Mouse (Mus musculus): ENCODE measurements at regions not wholly inside any gene's neighbourhood (a gene's known extent, or its start where the extent isn't known, plus 50 kb on each side); places are given as distances from the start of the nearest gene placed in this dataset.

- in situ Hi-C loops (cut with MboI, MseI), result no loop called here
Observed at GRCm38 (mm10) chr2:167848468-167849440, 83.1 kb upstream of the Ptpn1 start.

- in situ Hi-C loops (cut with MboI, MseI), result no loop called here
Observed at GRCm38 (mm10) chr2:167847281-167848077, 84.4 kb upstream of the Ptpn1 start.

GRCm38 (mm10) chr2:167845370-167845769 is 86.5 kb upstream of the Ptpn1 start:
- in situ Hi-C loops (cut with MboI, MseI), result no loop called here

- in situ Hi-C loops (cut with MboI, MseI), result no loop called here
Observed at GRCm38 (mm10) chr2:167844556-167844955, 87.3 kb upstream of the Ptpn1 start.

- in situ Hi-C loops (cut with MboI, MseI), result no loop called here
Observed at GRCm38 (mm10) chr2:167843921-167844320, 87.9 kb upstream of the Ptpn1 start.

GRCm38 (mm10) chr2:167842993-167843392 is 88.9 kb upstream of the Ptpn1 start:
- in situ Hi-C loops (cut with MboI, MseI), result no loop called here

- in situ Hi-C loops (cut with MboI, MseI), result no loop called here
Observed at GRCm38 (mm10) chr2:167842473-167842872, 89.4 kb upstream of the Ptpn1 start.

- in situ Hi-C loops (cut with MboI, MseI), result no loop called here
Observed at GRCm38 (mm10) chr2:167841339-167842240, 90.3 kb upstream of the Ptpn1 start.

GRCm38 (mm10) chr2:167840344-167840743 is 91.5 kb upstream of the Ptpn1 start:
- in situ Hi-C loops (cut with MboI, MseI), result no loop called here

- in situ Hi-C loops (cut with MboI, MseI), result no loop called here
Observed at GRCm38 (mm10) chr2:167839324-167839981, 92.4 kb upstream of the Ptpn1 start.

- in situ Hi-C loops (cut with MboI, MseI), result no loop called here
Observed at GRCm38 (mm10) chr2:167837596-167837995, 94.3 kb upstream of the Ptpn1 start.

- in situ Hi-C loops (cut with MboI, MseI), result no loop called here
Observed at GRCm38 (mm10) chr2:167836611-167837010, 95.2 kb upstream of the Ptpn1 start.

GRCm38 (mm10) chr2:167834605-167835004 is 97.3 kb upstream of the Ptpn1 start:
- in situ Hi-C loops (cut with MboI, MseI), result no loop called here

- in situ Hi-C loops (cut with MboI, MseI), result no loop called here
Observed at GRCm38 (mm10) chr2:167833290-167833953, 98.4 kb upstream of the Ptpn1 start.

GRCm38 (mm10) chr2:167831076-167832039 is 100.5 kb upstream of the Ptpn1 start:
- in situ Hi-C loops (cut with MboI, MseI), result no loop called here

GRCm38 (mm10) chr2:167828258-167828657 is 103.6 kb upstream of the Ptpn1 start:
- in situ Hi-C loops (cut with MboI, MseI), result no loop called here

- in situ Hi-C loops (cut with MboI, MseI), result no loop called here
Observed at GRCm38 (mm10) chr2:167826922-167827703, 104.7 kb upstream of the Ptpn1 start.

GRCm38 (mm10) chr2:167823513-167823912 is 108.3 kb upstream of the Ptpn1 start:
- in situ Hi-C loops (cut with MboI, MseI), result no loop called here
